Mouse (Mus musculus): ENCODE results near the gene Pax2.

The Pax2 gene

GRCm38 (mm10) chr19:44784391-44784790, 28.5 kb downstream of the Pax2 start:
- no peak for DNase-seq (ENCODE audit: low spot score)

DNA sequence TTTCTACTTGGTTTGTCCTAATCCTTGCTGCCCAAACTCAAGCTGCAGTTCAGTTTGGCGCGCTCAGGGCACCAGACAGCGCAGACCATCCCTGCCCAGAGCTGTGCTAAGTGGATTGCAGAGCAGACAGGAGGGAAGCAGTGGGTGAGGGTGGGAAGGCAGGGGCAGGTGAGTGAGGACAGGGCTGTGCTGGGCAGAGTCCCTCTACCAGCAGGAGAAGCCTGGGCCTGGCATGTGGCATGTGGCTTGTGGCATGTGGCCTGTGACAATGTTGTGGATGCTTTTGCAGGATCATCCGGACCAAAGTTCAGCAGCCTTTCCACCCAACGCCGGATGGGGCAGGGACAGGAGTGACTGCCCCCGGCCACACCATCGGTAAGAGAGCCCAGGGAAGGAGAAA, 32.6 kb downstream of the Pax2 start:
- DNase-seq (ENCODE audit: low spot score) = no peak

DNA sequence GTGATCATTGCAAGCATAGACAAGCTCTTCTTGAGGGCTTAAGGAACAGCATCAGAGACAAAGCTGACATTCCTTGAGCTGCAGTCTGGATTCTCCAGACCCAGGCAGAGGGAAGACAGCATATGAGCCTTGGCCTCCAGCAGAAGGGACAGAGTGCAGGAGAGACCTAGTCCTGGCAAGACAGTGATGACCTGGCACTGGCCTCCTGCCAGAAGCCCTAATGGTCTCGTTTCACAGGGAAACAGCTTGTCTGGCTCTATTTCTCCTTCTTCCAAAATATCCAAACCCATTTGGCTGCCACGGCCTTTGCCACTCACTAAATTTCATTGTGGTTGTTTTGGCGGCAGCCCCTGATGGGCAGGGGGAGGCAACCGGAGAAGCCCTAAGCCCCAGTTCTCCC, 36.1 kb downstream of the Pax2 start:
- no peak for DNase-seq (ENCODE audit: low spot score)

DNA sequence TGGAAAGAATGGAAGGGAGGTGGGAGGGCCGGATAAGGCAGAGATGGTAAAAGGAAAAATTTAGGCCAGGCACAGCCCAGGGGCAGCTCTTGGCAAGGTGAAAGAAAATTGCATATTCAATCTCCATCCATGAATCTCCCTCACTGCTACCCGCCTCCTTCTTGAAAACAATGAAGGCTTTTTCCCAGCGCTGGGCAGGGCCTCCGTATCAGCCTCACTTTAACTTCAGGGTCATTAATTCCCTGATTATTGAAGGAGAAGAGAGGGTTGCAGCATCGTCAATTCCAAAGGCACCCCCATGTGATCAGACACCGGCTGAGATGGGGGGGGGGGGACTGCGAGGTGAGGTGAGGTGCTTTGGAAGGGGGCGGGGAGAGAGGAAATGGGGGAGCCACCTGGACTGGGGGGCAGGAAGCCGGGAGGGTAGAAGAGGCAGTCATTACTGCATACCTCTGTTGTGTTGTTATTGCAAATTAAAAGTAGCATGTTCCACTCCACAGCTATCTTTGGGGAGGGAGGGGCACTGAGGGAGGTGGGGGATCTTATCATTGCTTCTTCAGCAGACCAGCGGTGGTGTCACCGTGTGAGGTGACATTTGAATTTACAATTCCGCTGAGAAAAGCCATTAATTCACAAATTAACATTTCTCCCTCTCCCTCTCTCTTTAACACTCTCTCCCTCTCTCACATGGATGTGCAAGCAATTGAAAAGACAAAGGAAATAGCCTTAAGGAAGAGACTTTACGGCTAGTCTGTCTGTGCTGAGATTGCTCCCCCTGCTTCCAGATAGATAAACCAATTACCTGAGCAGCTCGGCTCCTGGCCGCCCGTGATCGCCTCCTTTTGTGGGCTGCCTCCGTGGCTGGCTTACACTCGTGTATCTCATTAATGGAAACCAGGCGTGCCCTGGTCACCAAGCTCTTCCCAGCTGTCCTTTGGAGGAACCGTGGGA, 41.5 kb downstream of the Pax2 start:
- no peak for DNase-seq (ENCODE audit: low spot score)

GRCm38 (mm10) chr19:44798731-44799130, 42.9 kb downstream of the Pax2 start:
- no peak for DNase-seq (ENCODE audit: low spot score)

DNA sequence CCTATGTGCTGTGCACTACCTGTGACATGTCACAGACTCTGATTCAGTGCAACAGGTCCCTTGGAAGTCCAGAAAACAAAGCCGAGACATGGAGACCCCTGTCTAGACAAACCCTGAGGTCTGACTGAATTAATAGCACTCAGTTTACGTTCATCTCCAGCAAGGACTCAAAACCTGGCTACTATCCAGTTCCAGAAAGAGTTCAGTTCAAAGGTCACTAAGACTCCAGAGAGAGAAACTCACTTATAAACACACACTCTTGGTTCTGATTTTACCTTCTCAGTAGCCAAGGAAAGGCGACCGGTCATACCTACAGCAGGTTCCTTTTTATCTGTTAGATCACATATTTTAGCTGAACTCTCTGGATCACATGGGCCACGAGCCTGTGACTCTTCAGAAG, 43.3 kb downstream of the Pax2 start:
- no peak for DNase-seq (ENCODE audit: low spot score)

GRCm38 (mm10) chr19:44800327-44800726, 44.5 kb downstream of the Pax2 start:
- no peak for DNase-seq (ENCODE audit: low spot score)

GRCm38 (mm10) chr19:44808734-44809133, 52.9 kb downstream of the Pax2 start:
- DNase-seq (ENCODE audit: low spot score) = no peak

GRCm38 (mm10) chr19:44812666-44813429, 57.0 kb downstream of the Pax2 start:
- no peak for DNase-seq (ENCODE audit: low spot score)

DNA sequence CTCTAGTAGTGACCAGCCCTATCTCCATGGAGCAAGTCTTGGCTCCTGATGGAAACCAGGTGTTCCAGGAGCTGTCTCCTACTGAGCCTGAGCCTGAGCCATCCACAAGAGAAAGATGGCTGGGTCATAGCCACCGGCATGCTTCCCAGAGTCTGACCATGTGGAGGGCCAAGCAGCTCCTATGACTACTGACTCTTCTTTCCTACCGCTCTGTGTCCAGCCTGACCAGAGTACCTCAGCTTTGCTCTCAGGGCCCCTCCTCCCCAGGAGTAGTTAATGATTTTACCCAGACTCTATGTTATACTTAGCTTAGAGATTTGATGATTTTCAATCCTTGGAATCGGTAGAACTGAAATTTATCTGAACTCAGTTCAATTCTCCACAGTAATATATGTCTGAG, 59.3 kb downstream of the Pax2 start:
- no peak for DNase-seq (ENCODE audit: low spot score)

DNA sequence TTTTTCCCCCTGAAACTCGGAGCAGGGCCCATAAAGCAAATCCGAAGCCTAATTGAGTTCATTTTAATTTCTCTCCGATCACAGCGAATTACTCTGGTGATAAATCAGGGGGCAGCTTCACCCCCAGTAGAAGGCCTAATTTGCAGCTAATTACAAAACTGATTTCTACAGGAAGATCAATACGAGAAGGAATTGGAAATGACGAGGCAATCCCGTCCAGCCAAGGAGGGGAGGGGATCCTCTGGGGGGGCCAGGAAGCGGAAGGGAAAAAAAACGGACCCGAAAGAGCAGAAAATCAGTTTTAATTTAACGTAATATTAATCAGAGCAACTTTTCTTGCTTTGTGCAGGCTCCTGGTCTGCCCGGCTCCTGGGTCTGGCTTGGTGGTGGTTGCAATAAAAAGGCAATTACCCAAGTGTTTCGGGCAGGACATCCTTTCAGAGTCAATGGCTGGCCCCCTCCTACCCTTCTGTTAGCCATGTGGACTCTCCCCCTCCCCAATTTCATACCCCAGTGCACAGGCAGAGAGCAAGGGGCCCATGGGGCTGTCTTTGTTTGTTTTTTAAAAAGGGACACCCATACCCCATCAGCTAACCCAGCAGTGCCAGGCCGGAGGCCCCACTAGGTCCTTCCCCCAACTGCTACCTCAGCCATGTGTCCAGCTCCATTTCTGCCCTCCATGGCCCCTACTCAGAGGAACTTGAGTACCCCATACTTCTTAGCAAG, 61.7 kb downstream of the Pax2 start:
- DNase-seq (ENCODE audit: low spot score) = no peak

- no peak for DNase-seq (ENCODE audit: low spot score)
Observed at GRCm38 (mm10) chr19:44818676-44819075, 62.8 kb downstream of the Pax2 start.

GRCm38 (mm10) chr19:44821581-44821980, 65.7 kb downstream of the Pax2 start:
- no peak for DNase-seq (ENCODE audit: low spot score)

DNA sequence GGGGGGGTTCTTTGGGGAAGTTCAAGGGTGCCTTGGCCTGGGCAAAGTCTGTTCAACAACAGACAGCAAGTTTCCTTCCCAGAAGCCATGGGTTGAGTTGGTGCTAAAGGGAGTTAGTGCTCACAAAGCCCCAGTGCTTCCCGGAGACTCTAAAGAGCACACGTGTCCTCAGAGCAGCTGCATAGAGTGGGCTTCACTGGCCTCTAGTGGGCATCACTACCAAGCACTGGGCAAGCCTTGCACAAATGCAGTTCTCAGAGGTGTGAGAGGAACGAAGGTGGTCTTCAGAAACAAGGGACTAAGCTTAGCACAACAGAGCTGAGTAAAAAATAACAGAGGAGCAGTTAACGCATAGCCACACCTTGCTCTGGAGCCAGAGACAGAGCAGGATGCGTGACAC, 66.5 kb downstream of the Pax2 start:
- DNase-seq (ENCODE audit: low spot score) = no peak

- no peak for DNase-seq (ENCODE audit: low spot score)
Observed at GRCm38 (mm10) chr19:44823657-44824056, 67.8 kb downstream of the Pax2 start.

- DNase-seq (ENCODE audit: low spot score) = no peak
Observed at GRCm38 (mm10) chr19:44825216-44825768, 69.4 kb downstream of the Pax2 start.

DNA sequence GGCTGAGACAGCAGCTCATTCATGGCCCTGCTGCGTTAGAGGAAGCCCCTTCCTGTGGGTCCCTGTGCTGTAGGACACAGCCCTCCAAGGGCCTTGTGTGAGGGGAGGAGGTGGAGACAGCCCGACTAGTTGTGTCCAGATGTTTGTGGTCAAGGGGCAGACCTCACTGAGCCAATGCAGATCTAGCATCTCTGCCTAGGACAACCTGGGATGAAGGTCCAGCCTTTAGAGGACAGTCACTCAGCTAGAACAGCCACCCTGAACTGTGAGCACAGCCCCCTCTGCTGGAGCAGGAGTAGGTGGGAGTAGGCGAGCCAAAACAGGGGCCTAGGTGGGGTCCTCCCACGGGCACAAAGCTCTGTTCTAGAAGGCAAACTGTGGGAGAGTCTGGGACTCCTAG, 70.0 kb downstream of the Pax2 start:
- DNase-seq (ENCODE audit: low spot score) = no peak

DNA sequence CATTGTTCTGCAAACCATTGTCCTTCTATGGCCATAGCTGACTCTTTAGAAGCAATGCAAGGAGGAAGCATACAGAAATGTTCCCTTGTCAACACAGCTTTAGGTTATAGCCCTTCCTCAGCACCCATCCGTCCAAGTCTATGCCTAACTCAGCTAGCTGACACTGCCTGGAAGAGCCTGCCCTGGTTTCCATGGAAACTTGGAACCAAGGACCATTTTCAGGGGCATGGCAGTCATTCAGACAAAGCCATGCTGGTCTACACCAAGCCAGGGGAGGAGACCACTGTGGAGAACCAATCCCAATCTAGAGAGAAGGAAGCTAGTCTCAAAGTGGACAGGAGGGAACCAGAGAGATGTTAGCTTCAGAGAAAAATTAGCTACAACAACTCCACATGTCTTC, 77.5 kb downstream of the Pax2 start:
- DNase-seq (ENCODE audit: low spot score) = no peak

DNA sequence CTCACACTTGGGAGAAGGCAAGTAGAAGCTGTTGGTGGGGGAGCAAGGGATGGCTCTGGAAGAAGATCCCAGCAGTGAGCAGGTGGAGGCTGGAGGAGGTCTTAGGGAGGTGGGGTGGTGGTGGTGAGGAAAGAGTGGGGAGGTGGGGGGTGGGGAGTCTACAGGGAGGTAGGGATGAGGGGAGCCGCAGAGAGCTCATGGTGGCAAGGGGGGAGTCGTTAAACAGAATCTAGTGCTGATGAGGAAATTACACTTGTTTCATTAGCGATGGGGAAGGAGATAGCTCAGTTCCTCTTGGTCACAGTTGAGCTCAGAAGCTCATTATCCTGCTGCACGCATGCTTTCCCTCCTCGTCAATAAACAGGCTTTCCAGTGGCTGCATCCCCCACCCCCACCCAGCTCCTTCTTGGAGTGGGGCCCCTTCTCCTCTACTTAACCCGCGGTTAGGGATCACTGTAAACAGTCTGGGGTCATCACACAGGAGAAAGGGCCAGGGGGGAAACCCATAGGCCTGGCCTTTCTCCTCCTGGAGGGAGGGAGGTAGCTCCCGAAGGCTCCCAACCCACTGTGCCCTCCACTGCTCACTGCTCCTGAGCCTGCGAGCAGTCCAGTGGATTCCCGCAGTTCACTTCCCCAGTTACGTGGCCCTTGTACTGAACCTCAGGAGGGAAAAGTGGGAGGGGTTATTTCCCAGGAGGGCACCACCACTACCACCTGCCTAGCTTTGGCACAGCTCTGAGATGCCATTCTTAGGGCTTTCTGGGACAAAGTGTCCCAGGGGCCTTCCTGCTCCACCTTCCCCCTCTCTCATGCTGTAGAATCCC, 78.6 kb downstream of the Pax2 start:
- no peak for DNase-seq (ENCODE audit: low spot score)

- no peak for DNase-seq (ENCODE audit: low spot score)
Observed at GRCm38 (mm10) chr19:44835042-44835930, 79.4 kb downstream of the Pax2 start.
